Mouse (Mus musculus) frontal cortex, postnatal 36 days (tissue): ENCODE measurements around the gene Grrp1.

ENCODE experiments used
- DNase-seq, 2 experiments: peaks; one replicate each; pipeline ENCODE4 v3.0.0; 2022; ENCODE audit warnings: low spot score in 2 of 2

Grrp1 gene

GRCm38 (mm10) chr4:134243516-134244250 lies 10.2 kb downstream of the Grrp1 start, which contains the start of gene E130218I03Rik:
E130218I03Rik (plus strand) TSS chr4:134243662.
- DNase-seq: no peak

GRCm38 (mm10) chr4:134238686-134239085 lies 15.2 kb downstream of the Grrp1 start:
- no peak for DNase-seq

- DNase-seq: no peak
These were observed 15.6 kb downstream of the Grrp1 start, which contains the start of gene Cnksr1 for GRCm38 (mm10) chr4:134238279-134238651. Cnksr1 (minus strand) TSS chr4:134238399.

- no peak for DNase-seq
These were observed 16.2 kb downstream of the Grrp1 start for GRCm38 (mm10) chr4:134237582-134238278.

DNA sequence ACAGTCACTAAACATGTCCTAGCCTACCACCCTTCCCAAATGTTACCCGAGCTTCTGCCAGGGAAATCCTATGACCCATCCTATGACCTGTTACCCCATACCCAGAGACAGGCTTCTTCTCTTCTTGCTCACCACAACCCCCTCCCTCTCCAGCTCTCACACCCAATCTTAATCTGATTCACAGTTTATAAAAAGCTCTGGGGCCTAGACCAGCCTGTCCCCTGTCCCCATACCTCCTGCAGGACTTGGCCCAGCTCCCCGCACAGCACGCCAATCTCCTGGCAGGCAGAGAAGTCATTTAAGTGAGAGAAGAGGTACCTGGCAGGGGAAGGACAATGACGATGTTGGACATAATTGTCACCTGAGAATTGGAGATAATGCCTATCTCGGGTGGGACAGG lies 19.0 kb downstream of the Grrp1 start:
- no peak for DNase-seq

DNA sequence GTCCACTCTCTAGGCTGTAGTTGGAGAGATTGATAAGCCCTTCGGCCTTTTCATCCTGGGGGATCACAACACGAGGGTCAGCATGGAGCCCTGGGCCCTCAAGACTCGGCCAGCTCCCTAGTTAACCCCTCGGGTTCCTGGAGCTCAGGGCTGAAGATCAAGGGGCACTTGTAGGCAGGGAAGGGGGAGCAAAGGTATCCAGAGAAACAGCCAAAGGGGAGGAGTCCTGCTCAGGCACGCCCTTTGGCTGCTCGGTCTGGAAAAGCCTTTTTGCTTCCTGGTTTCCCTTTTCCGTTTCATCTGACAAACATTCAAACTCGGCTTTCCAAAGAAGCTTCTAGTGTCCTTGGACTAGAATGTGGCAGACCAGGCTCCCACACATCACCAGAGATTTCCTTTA lies 23.5 kb downstream of the Grrp1 start:
- DNase-seq: no peak

GRCm38 (mm10) chr4:134227194-134227593 lies 26.7 kb downstream of the Grrp1 start, which contains the start of gene Catsper4:
Catsper4 (minus strand) TSS chr4:134227383.
- no peak for DNase-seq

GRCm38 (mm10) chr4:134222793-134223600 lies 30.9 kb downstream of the Grrp1 start:
- DNase-seq: no peak

GRCm38 (mm10) chr4:134206488-134207053 lies 47.3 kb downstream of the Grrp1 start:
- DNase-seq: no peak

GRCm38 (mm10) chr4:134203340-134203896 lies 50.5 kb downstream of the Grrp1 start:
- no peak for DNase-seq

DNA sequence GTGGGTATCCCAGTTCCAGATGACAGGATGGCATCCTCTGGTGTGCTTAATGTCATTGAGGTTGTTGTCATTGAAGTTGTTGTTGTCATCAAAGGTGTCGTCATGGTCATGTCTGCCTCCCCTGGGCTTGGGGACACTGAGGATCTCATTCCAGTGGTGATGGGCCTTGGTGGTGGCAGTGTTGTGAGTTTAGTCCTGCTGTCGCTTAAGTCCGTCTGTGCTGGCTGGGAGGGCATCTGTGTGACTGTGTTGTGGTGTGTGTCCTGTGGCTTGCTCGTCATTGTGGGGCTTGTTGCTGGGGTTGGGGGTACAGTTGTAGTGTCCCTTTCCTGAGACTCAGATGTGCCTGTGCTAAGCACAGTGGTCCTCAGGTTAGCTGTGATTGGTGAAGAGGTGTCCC lies 51.0 kb downstream of the Grrp1 start, which contains the start of gene Gm7534:
TSS of gene Gm7534 (minus strand) at position 101 of the 400 bp plus-strand sequence.
- no peak for DNase-seq
